Mouse (Mus musculus) CH12.LX (cell line): ENCODE data around the gene Phf10. TPM values are rescaled to one million over a fixed set of nuclear protein-coding genes. Genes with fewer than 3 reads are reported as not detected.
"Not testable (repeated sequence)": the region's sequence is repeated elsewhere in the genome, so short reads cannot be mapped to it uniquely, and the experiment has no call there.

Experiments
- DNase-seq: peaks from one replicate; pipeline ENCODE4 v3.0.0-alpha.2; 2013; ENCODE audit errors: extremely low read depth
- H3K27ac ChIP-seq: 2 replicates; pipeline ENCODE4 v1.5.1; 2012; ENCODE audit warnings: low read depth, mild to moderate bottlenecking, control low read depth, moderate library complexity; ENCODE audit not compliant: insufficient read depth
- H3K27me3 ChIP-seq: replicated peaks from 2 replicates; pipeline ENCODE3; 2012; ENCODE audit warnings: inconsistent platforms
- H3K36me3 ChIP-seq, 2 experiments: replicated peaks in 1 of 2; 2 replicates each; pipeline versions ENCODE3 to v1.6.1; 2012; ENCODE audit warnings: inconsistent platforms in 1 of 2, low read length in 1 of 2, mild to moderate bottlenecking in 1 of 2, mixed read lengths in 1 of 2, moderate library complexity in 1 of 2; ENCODE audit not compliant: control insufficient read depth in 1 of 2, insufficient read depth in 1 of 2
- H3K4me1 ChIP-seq, 2 experiments: 2 replicates each; pipeline ENCODE4 v1.6.1; 2012; ENCODE audit warnings: inconsistent platforms in 1 of 2, moderate library complexity in 1 of 2; ENCODE audit not compliant: insufficient read depth in 2 of 2, control insufficient read depth in 1 of 2
- H3K4me2 ChIP-seq: 2 replicates; pipeline ENCODE4 v1.6.1; 2012; ENCODE audit warnings: low read depth, mild to moderate bottlenecking, control low read depth; ENCODE audit not compliant: poor library complexity, insufficient read depth, severe bottlenecking
- H3K4me3 ChIP-seq, 3 experiments: fragments of 150-350 bp in 1 of 3; sonication (generic) in 1 of 3; replicated peaks in 1 of 3; 2 replicates each; pipeline versions ENCODE3 to v1.5.1; 2011 to 2012; ENCODE audit warnings: low read depth in 2 of 3, low read length in 2 of 3, mild to moderate bottlenecking in 2 of 3, moderate library complexity in 2 of 3, control low read depth in 1 of 3, improper control_type of control experiment in 1 of 3, inconsistent platforms in 1 of 3, mixed read lengths in 1 of 3; ENCODE audit not compliant: poor library complexity in 1 of 3
- H3K79me2 ChIP-seq: replicated peaks from 2 replicates; pipeline ENCODE4 v1.6.1; 2012; ENCODE audit warnings: mild to moderate bottlenecking, moderate library complexity; ENCODE audit not compliant: control insufficient read depth, poor library complexity, insufficient read depth, severe bottlenecking; ENCODE audit errors: extremely low read depth
- H3K9ac ChIP-seq: 2 replicates; pipeline ENCODE4 v1.6.1; 2012; ENCODE audit warnings: low read depth, mild to moderate bottlenecking, control low read depth, moderate library complexity; ENCODE audit not compliant: insufficient read depth
- H3K9me3 ChIP-seq: replicated peaks from 2 replicates; pipeline ENCODE3; 2012; ENCODE audit warnings: low read length, inconsistent platforms, mixed read lengths
- CTCF ChIP-seq, 2 experiments: IDR thresholded peaks in 1 of 2; conservative IDR thresholded peaks in 1 of 2; 2 replicates each; pipeline ENCODE4 v1.5.1; 2011 to 2012; ENCODE audit warnings: low read depth in 2 of 2, low read length in 2 of 2, improper control_type of control experiment in 1 of 2, inconsistent platforms in 1 of 2, mild to moderate bottlenecking in 1 of 2, moderate library complexity in 1 of 2
- ELF1 ChIP-seq: IDR thresholded peaks from 2 replicates; pipeline ENCODE4 v1.6.1; 2014; ENCODE audit warnings: low read depth, mild to moderate bottlenecking, inconsistent platforms, low read length, improper control_type of control experiment
- RAD21 ChIP-seq: IDR thresholded peaks from 2 replicates; pipeline ENCODE4 v1.6.1; 2011; ENCODE audit warnings: low read depth, mild to moderate bottlenecking, low read length, improper control_type of control experiment, moderate library complexity
- SMC3 ChIP-seq: IDR thresholded peaks from 2 replicates; pipeline ENCODE4 v1.6.1; 2011; ENCODE audit warnings: low read depth, low read length, improper control_type of control experiment
- ZNF384 ChIP-seq: IDR thresholded peaks from 2 replicates; pipeline ENCODE4 v1.6.1; 2012; ENCODE audit warnings: low read depth, low read length, improper control_type of control experiment, inconsistent platforms
- dilution Hi-C: fragments of 300-500 bp; cut with MboI; formaldehyde crosslinking; loops from 2 replicates; pipeline ENCODE4 v1.14.3; 2020; ENCODE audit warnings: low sequenced_read_pairs; ENCODE audit not compliant: extremely low pct_unique_long_range_greater_than_20kb, extremely low pct_ligation_motif_present
- in situ Hi-C: fragments of 300-500 bp; cut with MboI; formaldehyde crosslinking; loops from 3 replicates; pipeline ENCODE4 v1.14.3; 2019; ENCODE audit warnings: low sequenced_read_pairs, low pct_ligation_motif_present, low pct_unique_long_range_greater_than_20kb, mixed read lengths
- polyA plus RNA-seq: library from polyadenylated mRNA; unstranded; fragments of >175 nt; gene quantifications from 2 replicates; pipeline ENCODE4 v1.2.1, GENCODE M21; 2012; ENCODE audit warnings: low read depth; ENCODE audit not compliant: insufficient read length
- total RNA-seq, 2 experiments: library from RNA; depleted of rRNA; stranded (reverse); fragments of 300-350 nt in 1 of 2; fragments of >200 nt in 1 of 2; gene quantifications; 2 replicates each; pipeline ENCODE4 v1.2.3; 2012 to 2014

Phf10 gene
- total and polyA plus RNA-seq, 3 experiments = 225 to 364 (median 343) TPM

DNA sequence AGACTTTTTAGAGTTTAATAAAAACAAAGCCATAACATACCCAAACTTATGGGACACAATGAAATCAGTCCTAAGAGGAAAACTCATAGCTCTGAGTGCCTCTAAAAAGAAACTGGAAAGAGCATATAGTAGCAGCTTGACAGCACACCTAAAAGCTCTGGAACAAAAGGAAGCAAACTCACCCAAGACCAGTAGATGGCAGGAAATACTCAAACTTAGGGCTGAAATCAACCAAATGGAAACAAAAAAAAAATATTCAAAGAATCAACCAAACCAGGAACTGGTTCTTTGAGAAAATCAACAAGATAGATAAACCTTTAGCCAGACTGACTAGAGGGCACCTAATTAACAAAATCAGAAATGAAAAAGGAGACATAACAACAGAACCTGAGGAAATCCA lies 66.0 kb downstream of the Phf10 start:
- H3K27me3 ChIP-seq, H3K27ac ChIP-seq, H3K4me3 ChIP-seq, H3K9ac ChIP-seq, H3K4me1 ChIP-seq, in situ Hi-C loops, H3K79me2 ChIP-seq, dilution Hi-C loops, H3K9me3 ChIP-seq, H3K4me2 ChIP-seq: not testable (repeated sequence)
- peak in 1 of 2 experiments; percentile 62; a peak in 2 of 4 replicates for TF ChIP-seq CTCF (conservative IDR thresholded peaks at IDR 0.05 in 1 of 2, IDR thresholded peaks at IDR 0.05 in 1 of 2; ENCODE audit: low read depth in 2 of 2, low read length in 2 of 2)
- TF ChIP-seq ZNF384 = peak; percentile 92
- peak; percentile 62 for TF ChIP-seq RAD21
- TF ChIP-seq ELF1 = peak; percentile 23; the same call in 1 of the 2 replicates
- TF ChIP-seq SMC3 = peak; percentile 38
- peak; percentile 28 for DNase-seq
- H3K36me3 ChIP-seq = peaks cover 0 to 12% of the 10 kb centered on the region in 2 experiments

Other genes starting within 250 kb of the Phf10 start
- gene Wdr27, start 18.1 kb downstream of the Phf10 start, total RNA-seq (2012; rRNA removed) = 1.4 and 2.3 TPM in 2 replicates
- gene Wdr27, start 18.1 kb downstream of the Phf10 start, total RNA-seq (2014; rRNA removed) = 1.7 and 1.9 TPM in 2 replicates
- gene Wdr27, start 18.1 kb downstream of the Phf10 start, polyA plus RNA-seq = 1.8 and 2.1 TPM in 2 replicates
- gene 1600012H06Rik, start 18.1 kb downstream of the Phf10 start, total RNA-seq (2012; rRNA removed) = 5.4 and 7.4 TPM in 2 replicates
- 10.5 and 10.6 TPM in 2 replicates for gene 1600012H06Rik, start 18.1 kb downstream of the Phf10 start, total RNA-seq (2014; rRNA removed)
- gene 1600012H06Rik, start 18.1 kb downstream of the Phf10 start, polyA plus RNA-seq = 12.0 and 12.4 TPM in 2 replicates
- gene 9030025P20Rik, start 17.2 kb upstream of the Phf10 start, total RNA-seq (2012; rRNA removed) = 7.9 and 8.6 TPM in 2 replicates
- 6.4 and 6.5 TPM in 2 replicates for gene 9030025P20Rik, start 17.2 kb upstream of the Phf10 start, total RNA-seq (2014; rRNA removed)
- gene 9030025P20Rik, start 17.2 kb upstream of the Phf10 start, polyA plus RNA-seq = 5.8 and 7.5 TPM in 2 replicates
- 0.46 TPM in 1 of 2 replicates, not detected in the other for gene Gm3417, start 17.5 kb upstream of the Phf10 start, total RNA-seq (2012; rRNA removed)
- 1.8 and 3.1 TPM in 2 replicates for gene Gm3417, start 17.5 kb upstream of the Phf10 start, total RNA-seq (2014; rRNA removed)
- gene Gm3417, start 17.5 kb upstream of the Phf10 start, polyA plus RNA-seq = 1.8 TPM in 1 of 2 replicates, not detected in the other
- gene Gm3435, start 48.9 kb upstream of the Phf10 start, total RNA-seq (2012; rRNA removed) = 4.3 and 4.5 TPM in 2 replicates
- gene Gm3435, start 48.9 kb upstream of the Phf10 start, total RNA-seq (2014; rRNA removed) = 9.4 and 10.5 TPM in 2 replicates
- gene Gm3435, start 48.9 kb upstream of the Phf10 start, polyA plus RNA-seq = 1.7 and 2.3 TPM in 2 replicates
- gene Ermard, start 79.9 kb upstream of the Phf10 start, total RNA-seq (2012; rRNA removed) = 37.1 and 38.8 TPM in 2 replicates
- 32.0 and 45.6 TPM in 2 replicates for gene Ermard, start 79.9 kb upstream of the Phf10 start, total RNA-seq (2014; rRNA removed)
- gene Ermard, start 79.9 kb upstream of the Phf10 start, polyA plus RNA-seq = 39.5 and 45.6 TPM in 2 replicates
- 1.9 and 2.9 TPM in 2 replicates for gene Tcte3, start 80.2 kb upstream of the Phf10 start, total RNA-seq (2012; rRNA removed)
- 1.00 TPM in 1 of 2 replicates, not detected in the other for gene Tcte3, start 80.2 kb upstream of the Phf10 start, total RNA-seq (2014; rRNA removed)
- gene Tcte3, start 80.2 kb upstream of the Phf10 start, polyA plus RNA-seq = 4.2 and 5.8 TPM in 2 replicates
- gene Gm3448, start 80.3 kb upstream of the Phf10 start, total RNA-seq (2012; rRNA removed) = 3.9 and 4.2 TPM in 2 replicates
- 3.8 and 4.8 TPM in 2 replicates for gene Gm3448, start 80.3 kb upstream of the Phf10 start, total RNA-seq (2014; rRNA removed)
- gene Gm3448, start 80.3 kb upstream of the Phf10 start, polyA plus RNA-seq = 1.2 and 2.0 TPM in 2 replicates